Mouse (Mus musculus): ENCODE results near the gene Prrg2. TPM values are rescaled to one million over a fixed set of nuclear protein-coding genes. Genes with fewer than 3 reads are reported as not detected.

The Prrg2 gene
- polyA plus RNA-seq, 1 experiment = 172 TPM

GRCm38 (mm10) chr7:45046853-45047350, 15.6 kb downstream of the Prrg2 start:
- Histone ChIP-seq H3K27me3 (ENCODE audit: control insufficient read depth, insufficient read depth, low read length) (no peaks in the 10 kb centered on the region), H3K27ac (ENCODE audit: insufficient read depth, low read depth, low read length) (no peak overlapping the region), H3K4me3 (ENCODE audit: low read depth, low read length) (no peak overlapping the region), H3K4me1 (ENCODE audit: control insufficient read depth, insufficient read depth, insufficient read length, low read length) (peaks cover 4% of the 10 kb centered on the region), H3K36me3 (ENCODE audit: control insufficient read depth, insufficient read depth, low read length) (peaks cover 73% of the 10 kb centered on the region)
- WGBS = 96% methylated on average over 26 of the region's 26 CpGs
- no peak for TF ChIP-seq POLR2A (IDR thresholded peaks at IDR 0.05; ENCODE audit: low read depth, low read length)
- TF ChIP-seq CTCF (IDR thresholded peaks at IDR 0.05; ENCODE audit: extremely low read depth, insufficient read length, insufficient replicate concordance, low read depth, low read length) = no peak

GRCm38 (mm10) chr7:45045741-45046140, 16.7 kb downstream of the Prrg2 start:
- Histone ChIP-seq H3K27ac (ENCODE audit: insufficient read depth, low read depth, low read length) (no peak overlapping the region), H3K27me3 (ENCODE audit: control insufficient read depth, insufficient read depth, low read length) (no peaks in the 10 kb centered on the region), H3K4me1 (ENCODE audit: control insufficient read depth, insufficient read depth, insufficient read length, low read length) (no peaks in the 10 kb centered on the region; the same call in 1 of the 2 replicates), H3K36me3 (ENCODE audit: control insufficient read depth, insufficient read depth, low read length) (peaks cover 81% of the 10 kb centered on the region), H3K4me3 (ENCODE audit: low read depth, low read length) (no peak overlapping the region)
- TF ChIP-seq POLR2A (IDR thresholded peaks at IDR 0.05; ENCODE audit: low read depth, low read length) (no peak), CTCF (IDR thresholded peaks at IDR 0.05; ENCODE audit: extremely low read depth, insufficient read length, insufficient replicate concordance, low read depth, low read length) (no peak)
- WGBS = 93% methylated on average over 22 of the region's 22 CpGs

DNA sequence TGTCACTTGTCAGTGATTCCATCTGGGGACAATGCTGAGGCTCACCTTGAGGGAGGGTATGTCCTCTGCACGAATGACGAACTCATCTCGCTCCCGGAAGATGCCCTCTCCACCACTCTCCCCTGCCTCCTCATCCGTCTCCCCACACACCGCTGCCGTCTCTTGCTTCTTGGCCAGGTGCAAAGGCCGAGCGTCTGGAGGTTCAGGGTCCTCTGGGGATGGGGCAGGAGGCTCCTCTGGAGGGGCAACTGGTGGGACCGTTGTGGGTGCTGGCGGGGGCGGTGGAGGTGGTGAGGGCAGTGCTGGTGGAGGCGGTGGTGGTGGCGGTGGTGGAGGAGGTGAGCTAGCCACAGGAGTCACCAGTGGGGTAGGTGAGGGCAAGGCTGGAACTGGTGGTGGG, 19.2 kb downstream of the Prrg2 start:
- WGBS = 94% methylated on average over 14 of the region's 14 CpGs
- TF ChIP-seq POLR2A (IDR thresholded peaks at IDR 0.05; ENCODE audit: low read depth, low read length) = no peak
- no peak for TF ChIP-seq CTCF (IDR thresholded peaks at IDR 0.05; ENCODE audit: extremely low read depth, insufficient read length, insufficient replicate concordance, low read depth, low read length)
- no peak overlapping the region for H3K4me3 ChIP-seq (ENCODE audit: low read depth, low read length)
- no peaks in the 10 kb centered on the region for H3K27me3 ChIP-seq (ENCODE audit: control insufficient read depth, insufficient read depth, low read length)
- H3K36me3 ChIP-seq (ENCODE audit: control insufficient read depth, insufficient read depth, low read length) = peaks cover 69% of the 10 kb centered on the region
- H3K27ac ChIP-seq (ENCODE audit: insufficient read depth, low read depth, low read length) = no peak overlapping the region
- no peaks in the 10 kb centered on the region for H3K4me1 ChIP-seq (ENCODE audit: control insufficient read depth, insufficient read depth, insufficient read length, low read length)

GRCm38 (mm10) chr7:45040851-45041250, 21.6 kb downstream of the Prrg2 start:
- Histone ChIP-seq H3K4me1 (ENCODE audit: control insufficient read depth, insufficient read depth, insufficient read length, low read length) (no peaks in the 10 kb centered on the region), H3K36me3 (ENCODE audit: control insufficient read depth, insufficient read depth, low read length) (peaks cover 49% of the 10 kb centered on the region), H3K27ac (ENCODE audit: insufficient read depth, low read depth, low read length) (no peak overlapping the region), H3K4me3 (ENCODE audit: low read depth, low read length) (no peak overlapping the region), H3K27me3 (ENCODE audit: control insufficient read depth, insufficient read depth, low read length) (no peaks in the 10 kb centered on the region)
- 92% methylated on average over 9 of the region's 9 CpGs for WGBS
- TF ChIP-seq POLR2A (IDR thresholded peaks at IDR 0.05; ENCODE audit: low read depth, low read length) (no peak), CTCF (IDR thresholded peaks at IDR 0.05; ENCODE audit: extremely low read depth, insufficient read length, insufficient replicate concordance, low read depth, low read length) (no peak)

DNA sequence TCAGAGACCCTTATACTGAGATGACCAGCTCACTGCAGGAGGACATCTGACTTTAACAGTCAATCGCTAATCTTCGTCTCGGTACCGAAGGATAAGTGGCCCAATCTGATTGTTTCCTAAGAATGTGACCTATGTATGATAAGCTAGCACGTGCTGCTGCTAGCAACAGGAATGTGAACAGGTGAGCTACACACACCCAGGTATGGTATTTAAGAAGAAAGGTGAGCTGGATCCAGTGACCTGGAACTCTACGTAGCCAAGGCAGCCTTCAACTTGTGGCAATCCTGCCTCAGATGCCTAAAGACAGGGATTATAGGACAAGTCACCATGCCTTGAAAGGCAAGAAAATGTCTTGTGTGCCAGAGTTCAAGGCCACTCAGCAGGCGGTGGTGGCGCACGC, 24.1 kb downstream of the Prrg2 start:
- Histone ChIP-seq H3K27me3 (ENCODE audit: control insufficient read depth, insufficient read depth, low read length) (no peaks in the 10 kb centered on the region), H3K4me1 (ENCODE audit: control insufficient read depth, insufficient read depth, insufficient read length, low read length) (no peaks in the 10 kb centered on the region), H3K36me3 (ENCODE audit: control insufficient read depth, insufficient read depth, low read length) (peaks cover 47% of the 10 kb centered on the region), H3K27ac (ENCODE audit: insufficient read depth, low read depth, low read length) (no peak overlapping the region), H3K4me3 (ENCODE audit: low read depth, low read length) (no peak overlapping the region)
- WGBS = 91% methylated on average over 9 of the region's 9 CpGs
- TF ChIP-seq CTCF (IDR thresholded peaks at IDR 0.05; ENCODE audit: extremely low read depth, insufficient read length, insufficient replicate concordance, low read depth, low read length) = no peak
- no peak for TF ChIP-seq POLR2A (IDR thresholded peaks at IDR 0.05; ENCODE audit: low read depth, low read length)

- Histone ChIP-seq H3K27ac (ENCODE audit: insufficient read depth, low read depth, low read length) (no peak overlapping the region), H3K4me3 (ENCODE audit: low read depth, low read length) (no peak overlapping the region), H3K27me3 (ENCODE audit: control insufficient read depth, insufficient read depth, low read length) (no peaks in the 10 kb centered on the region), H3K36me3 (ENCODE audit: control insufficient read depth, insufficient read depth, low read length) (peaks cover 45% of the 10 kb centered on the region), H3K4me1 (ENCODE audit: control insufficient read depth, insufficient read depth, insufficient read length, low read length) (no peaks in the 10 kb centered on the region)
- TF ChIP-seq CTCF (IDR thresholded peaks at IDR 0.05; ENCODE audit: extremely low read depth, insufficient read length, insufficient replicate concordance, low read depth, low read length) = peak; percentile 86
- no peak for TF ChIP-seq POLR2A (IDR thresholded peaks at IDR 0.05; ENCODE audit: low read depth, low read length)
- 51% methylated on average over 7 of the region's 7 CpGs for WGBS
These were observed 24.6 kb downstream of the Prrg2 start for GRCm38 (mm10) chr7:45037720-45038361.

- TF ChIP-seq POLR2A (IDR thresholded peaks at IDR 0.05; ENCODE audit: low read depth, low read length) = no peak
- TF ChIP-seq CTCF (IDR thresholded peaks at IDR 0.05; ENCODE audit: extremely low read depth, insufficient read length, insufficient replicate concordance, low read depth, low read length) = no peak
- Histone ChIP-seq H3K36me3 (ENCODE audit: control insufficient read depth, insufficient read depth, low read length) (peaks cover 40% of the 10 kb centered on the region), H3K4me1 (ENCODE audit: control insufficient read depth, insufficient read depth, insufficient read length, low read length) (no peaks in the 10 kb centered on the region), H3K27ac (ENCODE audit: insufficient read depth, low read depth, low read length) (no peak overlapping the region), H3K27me3 (ENCODE audit: control insufficient read depth, insufficient read depth, low read length) (no peaks in the 10 kb centered on the region), H3K4me3 (ENCODE audit: low read depth, low read length) (no peak overlapping the region)
- 84% methylated on average over 11 of the region's 11 CpGs for WGBS
These were observed 25.8 kb downstream of the Prrg2 start for GRCm38 (mm10) chr7:45036702-45037101.
